Mouse (Mus musculus): ENCODE data around the gene Sec31a. TPM values are rescaled to one million over a fixed set of nuclear protein-coding genes. Genes with fewer than 3 reads are reported as not detected.

Gene Sec31a
- polyA plus RNA-seq, 1 experiment from 2014 or later = 95.4 TPM

DNA sequence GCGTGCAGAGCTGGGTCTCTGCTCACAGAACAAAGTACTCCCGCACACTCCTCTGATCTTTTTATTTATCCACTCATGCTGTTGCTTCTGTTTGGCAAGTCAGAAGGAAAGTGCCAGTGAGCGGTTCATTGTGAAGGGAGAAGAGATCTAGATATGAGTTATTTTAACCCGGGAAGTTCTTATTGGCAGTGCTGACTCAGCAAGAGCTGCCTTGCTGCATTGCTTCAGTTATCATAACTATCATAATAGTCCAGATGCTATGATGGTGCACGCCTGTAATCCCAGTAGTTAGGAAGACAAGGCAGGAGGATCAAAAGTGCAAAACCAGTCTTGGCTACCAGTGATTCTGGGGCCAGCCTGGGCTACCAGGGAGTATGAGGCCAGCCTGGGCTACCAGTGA is 103.6 kb downstream of the Sec31a start:
- 78% methylated on average over 5 of the region's 5 CpGs for WGBS
- Histone ChIP-seq H3K36me3 (no peaks in the 10 kb centered on the region), H3K4me2 (no peak overlapping the region), H3K4me1 (replicated peaks) (0 out of 2 replicates have a peak, but pooled peaks cover 4% of the 10 kb centered on the region), H3K9ac (no peak overlapping the region), H3K4me3 (no peak overlapping the region), H3K27ac (replicated peaks) (no peak overlapping the region), H3K9me3 (no peaks in the 10 kb centered on the region), H3K27me3 (no peaks in the 10 kb centered on the region)
- no peak for ATAC-seq (ENCODE audit: low FRiP score, low read depth)

Other genes with a start within 250 kb of the Sec31a start
- 7.1 and 7.4 TPM in 2 replicates for gene Lin54, start 84.4 kb upstream of the Sec31a start, polyA plus RNA-seq (2015; fragmentation: Nextera tagmentation; extraction: Ambion mirVana)
- 171 and 175 TPM in 2 replicates for gene Cops4, start 102.1 kb upstream of the Sec31a start, polyA plus RNA-seq (2015; fragmentation: Nextera tagmentation; extraction: Ambion mirVana)
- gene Plac8, start 156.0 kb upstream of the Sec31a start, polyA plus RNA-seq (2015; fragmentation: Nextera tagmentation; extraction: Ambion mirVana) = 0.35 and 3.9 TPM in 2 replicates